Mouse (Mus musculus) lung, embryonic 16.5 days (tissue): ENCODE measurements around the gene Slc16a5. TPM values are rescaled to one million over a fixed set of nuclear protein-coding genes. Genes with fewer than 3 reads are reported as not detected.
A peak's percentile ranks its signal among the peaks of the same experiment; 100 is the strongest.
"Not testable (repeated sequence)": the region's sequence is repeated elsewhere in the genome, so short reads cannot be mapped to it uniquely, and the experiment has no call there.

ENCODE experiments used
- ATAC-seq: fragments of 200-750 bp; cut with Nextera tagmentation; 2 replicates; pipeline ENCODE4 v1.8.0; 2017; ENCODE audit warnings: low read depth, mild to moderate bottlenecking, moderate library complexity
- H3K27ac ChIP-seq: fragments of 300-500 bp; sonication (generic); 2 replicates; pipeline ENCODE4 v1.5.1; 2014; ENCODE audit warnings: mild to moderate bottlenecking, control low read depth, low read length
- H3K27me3 ChIP-seq: fragments of 300-500 bp; sonication (generic); 2 replicates; pipeline ENCODE4 v1.6.1; 2014; ENCODE audit warnings: low read depth, low read length, mixed read lengths; ENCODE audit not compliant: control insufficient read depth, insufficient read depth
- H3K36me3 ChIP-seq: fragments of 300-500 bp; sonication (generic); 2 replicates; pipeline ENCODE4 v1.6.1; 2014; ENCODE audit warnings: low read length; ENCODE audit not compliant: control insufficient read depth, insufficient read depth
- H3K4me1 ChIP-seq: fragments of 300-500 bp; sonication (generic); replicated peaks from 2 replicates; pipeline ENCODE4 v1.6.1; 2014; ENCODE audit warnings: low read length, mixed read lengths; ENCODE audit not compliant: control insufficient read depth, insufficient read depth
- H3K4me2 ChIP-seq: fragments of 300-500 bp; sonication (generic); 2 replicates; pipeline ENCODE4 v1.6.1; 2014; ENCODE audit warnings: low read depth, low read length, control low read depth
- H3K4me3 ChIP-seq: fragments of 300-500 bp; sonication (generic); 2 replicates; pipeline ENCODE4 v1.5.1; 2014; ENCODE audit warnings: mild to moderate bottlenecking, low read length, control low read depth
- H3K9ac ChIP-seq: fragments of 300-500 bp; sonication (generic); 2 replicates; pipeline ENCODE4 v1.6.1; 2014; ENCODE audit warnings: low read length, control low read depth
- H3K9me3 ChIP-seq: fragments of 300-500 bp; sonication (generic); 2 replicates; pipeline ENCODE4 v1.6.1; 2016; ENCODE audit warnings: low read length; ENCODE audit not compliant: control insufficient read depth
- WGBS: fragments of 180-500 bp; shearing (Covaris S2); extraction: QIAGEN DNeasy Blood & Tissue Kit; methylation state at CpG from one replicate; pipeline ENCODE4 v1.1.7; 2014; 5-methylcytosine and 5-hydroxymethylcytosine counted together
- polyA plus RNA-seq: library from polyadenylated mRNA; unstranded; fragments of >200 nt; fragmentation: Nextera tagmentation; extraction: Ambion mirVana; gene quantifications from 2 replicates; pipeline ENCODE4 v1.2.1, GENCODE M21; 2015

Gene Slc16a5
- polyA plus RNA-seq, 1 experiment from 2014 or later = 0.74 TPM

DNA sequence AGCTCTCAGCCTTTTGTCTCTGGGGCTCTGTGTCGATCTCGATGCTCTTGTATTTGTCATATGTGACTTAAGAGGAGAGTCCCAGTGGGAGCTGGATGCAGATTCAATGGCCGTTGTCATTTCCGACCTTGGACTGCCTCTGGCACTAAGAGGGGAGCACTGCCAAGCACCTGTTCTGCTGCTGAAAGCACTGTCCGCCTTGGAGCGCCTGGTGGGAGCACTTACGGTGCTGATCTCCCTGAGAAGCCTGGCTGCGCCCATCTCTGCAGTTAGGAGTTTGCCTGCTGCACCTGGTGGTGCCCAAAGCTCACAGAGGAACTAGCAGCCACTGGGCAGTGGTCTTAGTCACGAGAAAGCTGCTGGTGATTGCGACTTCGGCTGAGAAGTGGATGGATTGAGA, 21.0 kb downstream of the Slc16a5 start:
- no peak overlapping the region for H3K4me2 ChIP-seq
- WGBS = 71% methylated on average over 11 of the region's 11 CpGs
- ATAC-seq = no peak
- no peaks in the 10 kb centered on the region for H3K9me3 ChIP-seq
- no peaks in the 10 kb centered on the region for H3K36me3 ChIP-seq
- no peak overlapping the region for H3K4me3 ChIP-seq
- H3K27me3 ChIP-seq = no peaks in the 10 kb centered on the region
- H3K9ac ChIP-seq = no peak overlapping the region
- no peak overlapping the region for H3K27ac ChIP-seq
- no peaks in the 10 kb centered on the region for H3K4me1 ChIP-seq

DNA sequence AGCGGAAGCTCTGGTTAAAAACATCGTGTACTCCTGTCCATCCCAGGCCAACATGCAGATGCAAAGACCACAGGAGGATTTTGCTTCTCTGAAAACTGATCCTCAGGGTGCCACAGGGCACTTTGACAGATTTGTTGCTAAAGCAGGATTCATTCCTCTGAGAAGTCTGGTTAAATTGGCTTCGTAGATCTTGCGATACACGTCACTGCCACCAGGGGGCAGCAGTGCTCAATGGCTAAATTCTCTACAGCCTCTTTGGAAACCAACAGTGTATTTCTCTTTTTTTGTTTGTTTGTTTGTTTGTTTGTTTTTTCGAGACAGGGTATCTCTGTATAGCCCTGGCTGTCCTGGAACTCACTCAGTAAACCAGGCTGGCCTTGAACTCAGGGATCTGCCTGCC, 21.5 kb downstream of the Slc16a5 start:
- H3K9me3 ChIP-seq = no peaks in the 10 kb centered on the region
- no peak overlapping the region for H3K4me3 ChIP-seq
- ATAC-seq = no peak
- H3K4me2 ChIP-seq = no peak overlapping the region
- H3K9ac ChIP-seq = no peak overlapping the region
- H3K27me3 ChIP-seq = no peaks in the 10 kb centered on the region
- H3K36me3 ChIP-seq = no peaks in the 10 kb centered on the region
- no peak overlapping the region for H3K27ac ChIP-seq
- 17% methylated on average over 6 of the region's 6 CpGs for WGBS
- H3K4me1 ChIP-seq = no peaks in the 10 kb centered on the region

DNA sequence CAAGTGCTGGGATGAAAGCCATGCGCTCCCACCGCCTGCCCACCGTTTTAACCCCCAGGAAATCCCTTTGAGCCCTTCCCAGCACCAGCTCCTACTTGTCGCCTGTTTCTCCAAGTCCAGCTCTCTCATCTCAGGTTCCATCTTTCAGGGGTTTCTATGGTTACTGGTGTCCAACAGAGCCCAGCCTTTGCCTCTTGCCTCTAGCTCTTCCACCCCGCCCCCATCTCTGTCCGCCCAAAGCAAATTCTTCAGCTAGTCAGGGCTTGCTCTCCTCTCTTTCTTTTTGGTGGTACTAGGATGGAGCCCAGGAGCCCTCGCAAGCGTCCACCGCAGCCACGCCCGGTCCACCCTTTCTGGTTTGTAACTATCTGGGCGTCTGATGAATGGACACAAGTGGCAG, 22.9 kb downstream of the Slc16a5 start:
- Histone ChIP-seq H3K4me3 (no peak overlapping the region), H3K9me3 (no peaks in the 10 kb centered on the region), H3K27ac (no peak overlapping the region), H3K36me3 (no peaks in the 10 kb centered on the region), H3K4me1 (no peaks in the 10 kb centered on the region), H3K9ac (no peak overlapping the region), H3K4me2 (no peak overlapping the region), H3K27me3 (no peaks in the 10 kb centered on the region)
- no peak for ATAC-seq
- WGBS = 62% methylated on average over 12 of the region's 12 CpGs

DNA sequence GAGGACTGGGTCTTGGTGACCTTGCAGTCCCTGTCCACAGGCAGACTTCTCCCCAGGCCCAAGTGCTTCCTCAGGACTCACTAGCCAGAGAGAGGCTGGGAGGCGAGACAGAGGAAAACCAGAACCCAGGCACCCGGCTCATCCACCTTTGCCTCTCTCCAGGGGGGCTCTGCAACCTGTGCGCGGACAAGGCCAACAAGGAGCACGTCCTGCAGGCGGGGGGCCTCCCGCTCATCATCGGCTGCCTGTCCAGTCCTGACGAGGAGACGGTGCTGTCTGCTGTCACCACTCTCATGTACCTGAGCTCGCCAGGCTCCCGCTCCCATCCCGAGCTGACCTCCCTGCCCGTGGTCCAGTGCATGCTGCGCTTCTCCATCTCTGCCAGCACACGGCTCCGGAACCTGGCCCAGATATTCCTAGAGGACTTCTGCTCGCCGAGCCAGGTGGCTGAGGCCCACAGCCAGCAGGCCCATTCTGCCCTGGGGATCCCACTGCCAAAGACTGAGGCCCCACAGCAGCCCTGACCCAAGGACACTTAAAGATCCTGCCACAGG, 26.4 kb downstream of the Slc16a5 start:
- H3K4me3 ChIP-seq = no peak overlapping the region
- H3K4me2 ChIP-seq = no peak overlapping the region

DNA sequence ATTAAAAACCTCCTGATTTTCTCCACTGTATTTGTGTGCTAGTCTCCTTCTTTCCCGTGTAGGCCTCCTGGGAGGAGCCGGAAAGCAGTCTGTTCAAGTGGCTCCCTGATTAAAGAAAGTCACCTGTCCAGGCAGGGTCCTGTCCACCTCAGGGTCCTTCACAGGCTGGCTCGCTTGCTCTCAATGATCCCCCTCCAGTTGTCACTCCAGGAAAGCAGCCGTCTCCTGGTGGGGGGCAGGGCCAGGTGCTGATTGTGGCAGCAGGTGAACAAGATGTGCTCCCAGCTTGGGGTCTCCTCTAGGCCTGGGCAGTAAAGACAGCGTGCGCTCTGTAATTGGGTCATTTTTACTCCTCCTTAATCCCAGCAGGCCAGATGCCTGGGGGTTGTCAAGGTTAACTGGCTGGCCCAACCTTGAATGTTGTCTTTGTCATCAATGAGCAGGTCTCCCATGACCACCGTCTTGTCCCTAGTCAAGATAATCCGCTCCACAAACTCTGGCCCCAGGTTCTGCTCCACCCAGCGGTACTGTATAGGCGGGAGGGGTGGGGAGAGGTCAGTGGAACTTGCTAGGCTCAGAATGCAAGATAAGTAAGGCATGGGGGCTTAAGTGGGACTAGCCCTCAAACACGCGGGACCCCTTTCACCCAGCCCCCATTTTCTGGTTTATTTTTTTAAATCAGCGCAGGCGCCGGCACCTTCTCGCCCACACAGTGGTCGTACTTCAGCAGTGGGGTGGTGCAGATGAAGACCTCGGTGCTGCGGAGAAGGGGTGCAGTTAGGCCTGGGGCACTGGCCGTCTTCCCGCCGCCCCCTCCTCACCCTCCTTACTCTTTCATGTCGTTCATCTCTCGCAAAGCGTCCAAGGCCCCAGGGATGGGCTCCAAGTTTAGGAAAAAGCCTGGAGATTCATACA, 28.4 kb downstream of the Slc16a5 start:
- Histone ChIP-seq H3K4me2 (peak overlapping the region; percentile 84), H3K27ac (peak overlapping the region; percentile 85; the same call in 1 of the 2 replicates), H3K27me3 (no peaks in the 10 kb centered on the region), H3K9me3 (no peaks in the 10 kb centered on the region), H3K4me1 (peaks cover 11% of the 10 kb centered on the region), H3K36me3 (no peaks in the 10 kb centered on the region), H3K9ac (peak overlapping the region; percentile 76), H3K4me3 (peak overlapping the region; percentile 82)
- WGBS = 22% methylated on average over 25 of the region's 25 CpGs
- peak; percentile 15; the same call in 1 of the 2 replicates for ATAC-seq

More for the DNA sequence above, 26.4 kb downstream of the Slc16a5 start:
- Histone ChIP-seq H3K27me3 (no peaks in the 10 kb centered on the region), H3K27ac (no peak overlapping the region), H3K36me3 (no peaks in the 10 kb centered on the region), H3K4me1 (peaks cover 11% of the 10 kb centered on the region), H3K9me3 (no peaks in the 10 kb centered on the region), H3K9ac (no peak overlapping the region)
- ATAC-seq = no peak
- 85% methylated on average over 19 of the region's 19 CpGs for WGBS

DNA sequence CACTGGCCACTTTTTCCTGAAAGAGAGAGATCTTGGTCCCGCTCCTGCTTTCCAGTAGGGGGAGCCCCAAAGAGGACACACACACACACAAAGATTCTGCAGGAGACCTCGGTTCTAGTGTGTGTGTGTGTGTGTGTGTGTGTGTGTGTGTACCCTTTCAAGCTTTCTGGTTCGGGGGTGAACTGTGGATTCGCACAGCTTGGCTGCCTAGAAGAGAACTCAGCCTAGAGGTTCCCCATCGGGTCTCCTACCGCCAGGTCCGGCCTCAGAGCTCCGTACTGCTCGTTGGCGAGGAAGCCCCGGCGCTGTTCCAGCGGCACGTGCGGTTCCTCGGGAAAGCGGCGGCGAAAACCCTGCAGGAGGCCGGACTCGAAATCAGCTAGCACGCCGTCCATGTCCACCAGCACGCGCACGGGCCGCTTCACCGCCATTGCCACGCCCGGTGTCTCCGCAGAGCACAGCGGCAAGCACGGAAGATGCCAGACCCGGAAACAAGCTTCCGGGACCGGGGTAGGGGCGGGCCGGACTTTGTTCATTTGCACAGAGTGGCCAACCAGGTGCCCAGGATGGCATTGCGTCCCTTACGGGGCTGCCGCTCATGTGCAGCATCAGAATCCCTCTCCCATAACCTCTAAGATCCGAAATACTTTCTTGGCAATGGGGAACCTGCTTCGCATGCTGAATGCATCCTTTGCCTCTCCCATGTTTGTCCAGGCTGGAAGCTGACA, 29.2 kb downstream of the Slc16a5 start, which contains the start of gene Nt5c:
Gene Nt5c, minus strand, starts transcription at position 507 of the 728 bp plus-strand sequence.
- Histone ChIP-seq H3K4me1 (peaks cover 11% of the 10 kb centered on the region), H3K9me3 (no peaks in the 10 kb centered on the region), H3K4me3 (peak within 1 kb of the TSS; percentile 82), H3K27me3 (no peaks in the 10 kb centered on the region), H3K27ac (peak within 1 kb of the TSS; percentile 85), H3K4me2 (peak within 1 kb of the TSS; percentile 84), H3K9ac (peak within 1 kb of the TSS; percentile 76), H3K36me3 (no peaks in the 10 kb centered on the region)
- ATAC-seq = peak; percentile 92
- under 1% methylated on average over 43 of the region's 43 CpGs for WGBS

DNA sequence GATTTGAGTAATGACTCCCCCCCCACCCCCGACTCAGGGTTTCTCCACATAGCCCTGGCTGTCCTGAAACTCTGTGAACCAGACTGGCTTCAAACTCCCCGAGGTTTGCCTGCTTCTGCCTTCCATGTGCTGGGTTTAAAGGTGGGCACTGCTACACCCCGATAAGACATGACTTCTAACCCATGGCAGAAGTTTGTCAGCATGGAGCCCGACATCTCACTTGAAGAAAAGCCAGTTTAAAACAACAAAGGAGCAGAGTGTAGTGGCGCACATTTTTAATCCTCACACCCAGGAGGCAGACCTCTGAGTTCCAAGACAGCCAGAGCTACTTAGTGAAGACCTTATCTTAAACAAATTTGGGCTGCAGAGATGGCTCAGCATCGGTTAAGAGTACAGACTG, 30.1 kb downstream of the Slc16a5 start:
- Histone ChIP-seq H3K4me2 (peak overlapping the region; percentile 84), H3K36me3 (peaks cover 5% of the 10 kb centered on the region), H3K9ac (peak overlapping the region; percentile 76), H3K9me3 (no peaks in the 10 kb centered on the region), H3K4me1 (peaks cover 11% of the 10 kb centered on the region), H3K27me3 (no peaks in the 10 kb centered on the region), H3K4me3 (peak overlapping the region; percentile 82), H3K27ac (no peak overlapping the region)
- WGBS = 19% methylated on average over 6 of the region's 6 CpGs
- ATAC-seq = no peak

DNA sequence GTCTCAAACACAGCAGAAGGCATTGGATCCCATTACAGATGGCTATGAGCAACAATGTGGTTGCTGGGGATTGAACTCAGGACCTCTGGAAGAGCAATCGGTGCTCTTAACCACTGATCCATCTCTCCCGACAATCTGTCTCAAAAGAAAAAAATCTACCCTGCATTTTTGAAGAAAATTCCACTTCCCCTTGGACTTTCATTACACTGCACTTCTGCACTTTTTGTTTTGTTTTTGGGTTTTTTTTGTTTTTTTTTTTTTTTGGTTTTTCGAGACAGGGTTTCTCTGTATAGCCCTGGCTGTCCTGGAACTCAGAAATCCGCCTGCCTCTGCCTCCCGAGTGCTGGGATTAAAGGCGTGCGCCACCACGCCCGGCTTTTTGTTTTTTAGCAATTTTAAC, 34.3 kb downstream of the Slc16a5 start:
- H3K9ac ChIP-seq, H3K9me3 ChIP-seq, ATAC-seq, H3K4me1 ChIP-seq, H3K4me3 ChIP-seq, H3K4me2 ChIP-seq, H3K27ac ChIP-seq, H3K27me3 ChIP-seq: not testable (repeated sequence)
- WGBS = 89% methylated on average over 9 of the region's 9 CpGs
- H3K36me3 ChIP-seq = peaks cover 25% of the 10 kb centered on the region

DNA sequence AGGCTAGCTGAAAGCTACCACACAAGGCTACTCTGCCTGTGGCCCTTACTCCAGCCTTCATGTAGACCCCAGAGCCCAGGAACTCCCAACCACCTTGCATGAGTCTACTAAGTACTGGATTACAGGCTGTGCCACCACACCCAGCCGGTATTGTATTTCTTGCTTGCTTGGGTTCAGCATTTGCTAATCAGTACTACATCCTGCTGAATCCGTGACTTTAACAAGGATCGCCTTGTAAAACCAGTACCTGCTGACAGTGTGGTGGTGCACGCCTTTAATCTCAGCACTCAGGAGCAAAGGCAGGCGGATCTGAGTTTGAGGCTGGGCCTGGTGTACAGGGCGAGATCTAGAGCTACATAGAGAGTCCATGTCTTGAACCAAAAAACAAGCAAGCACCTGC, 40.4 kb downstream of the Slc16a5 start:
- Histone ChIP-seq H3K4me1 (0 out of 2 replicates have a peak, but pooled peaks cover 2% of the 10 kb centered on the region), H3K36me3 (peaks cover 29% of the 10 kb centered on the region), H3K27ac (no peak overlapping the region), H3K4me2 (no peak overlapping the region), H3K9me3 (no peaks in the 10 kb centered on the region), H3K9ac (no peak overlapping the region), H3K4me3 (no peak overlapping the region), H3K27me3 (no peaks in the 10 kb centered on the region)
- 87% methylated on average over 6 of the region's 6 CpGs for WGBS
- ATAC-seq = no peak
